Mouse (Mus musculus) brain, embryonic 14.5 days (tissue): Measurements from ENCODE around the gene Dnajc16.

Experiments used
- CTCF ChIP-seq: fragments of 200-500 bp; IDR thresholded peaks from 2 replicates; pipeline ENCODE4 v1.5.1; 2012; ENCODE audit warnings: inconsistent platforms, mild to moderate bottlenecking, moderate library complexity, borderline replicate concordance; ENCODE audit not compliant: insufficient read depth, insufficient read length; ENCODE audit errors: extremely low read depth
- POLR2A ChIP-seq: fragments of 200-500 bp; IDR thresholded peaks from 2 replicates; pipeline ENCODE4 v1.6.1; 2012; ENCODE audit warnings: mild to moderate bottlenecking, inconsistent platforms, borderline replicate concordance; ENCODE audit not compliant: poor library complexity, insufficient read depth, insufficient read length, severe bottlenecking; ENCODE audit errors: extremely low read depth

DNA sequence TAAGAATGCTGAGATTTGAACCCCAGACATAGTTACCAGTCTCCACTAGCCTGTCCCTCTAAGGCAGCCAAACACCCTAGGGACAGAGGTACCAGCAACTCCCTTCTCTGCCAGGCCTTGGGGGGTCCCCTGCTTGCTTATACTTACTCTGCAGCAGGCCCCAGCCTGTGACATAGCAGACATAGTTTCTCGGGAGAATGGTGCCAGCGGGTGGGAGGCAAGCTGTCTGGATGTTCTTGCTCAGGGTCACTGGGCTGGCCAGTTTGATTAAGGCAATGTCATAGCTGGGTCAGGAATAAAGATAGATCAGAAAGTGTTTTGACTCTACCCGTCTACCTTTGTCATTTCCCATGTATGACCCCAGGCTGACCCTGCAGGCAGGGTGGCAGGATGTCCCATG lies 30.4 kb upstream of the Dnajc16 start:
- no peak for TF ChIP-seq POLR2A
- no peak for TF ChIP-seq CTCF
